Mouse (Mus musculus): ENCODE data around the gene Boc.

DNA sequence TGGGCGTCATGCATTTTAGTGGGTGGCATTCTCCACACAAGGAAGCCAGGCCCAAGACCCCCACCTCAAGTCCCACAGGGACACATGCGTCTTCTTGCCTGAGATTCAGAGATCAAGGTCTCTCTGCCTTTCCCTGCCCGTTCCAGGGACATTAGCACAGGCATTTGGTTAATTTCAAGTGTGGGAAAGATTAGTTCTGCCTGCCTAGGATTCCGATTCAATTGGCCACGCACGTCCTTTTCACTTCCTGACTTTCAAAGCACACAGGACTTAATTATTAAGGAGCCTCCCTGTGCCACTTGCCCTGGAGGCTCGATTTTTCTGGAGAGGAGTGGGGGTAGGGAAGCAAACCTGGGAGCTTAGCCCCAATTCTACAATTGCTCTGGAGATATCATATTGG, 13.5 kb downstream of the Boc start:
- TF ChIP-seq FLI1 (IDR thresholded peaks at IDR 0.05; ENCODE audit: low read length), result no peak
- TF ChIP-seq GATA1 (IDR thresholded peaks at IDR 0.05; ENCODE audit: borderline replicate concordance, low read length), result no peak
